Mouse (Mus musculus) gastrocnemius, adult 18-20 months (tissue): ENCODE data around the gene Fhl3. TPM values are rescaled to one million over a fixed set of nuclear protein-coding genes. Genes with fewer than 3 reads are reported as not detected.
A peak's percentile ranks its signal among the peaks of the same experiment; 100 is the strongest.

Experiments used
- DNase-seq: peaks from one replicate; pipeline ENCODE4 v3.0.0; 2021; ENCODE audit warnings: low spot score
- long read RNA-seq, 2 experiments: library from polyadenylated mRNA; stranded (forward); transcript quantifications; one replicate each; pipeline ENCODE4 v2.0.0; 2021
- total RNA-seq, 2 experiments: library from RNA; stranded (reverse); gene quantifications; 2 replicates each; pipeline ENCODE4 v1.2.3; 2021

Gene Fhl3
- 100 to 1,000 TPM; 271 to 315 TPM for total RNA-seq
- long read RNA-seq, experiment 1, transcript Fhl3-201 (6 exons, 1,664 nt) = major isoform, 6 of 16 reads
- long read RNA-seq, experiment 1, partial matches to known transcripts = 7 of 16 reads
- long read RNA-seq, experiment 1, other reads (novel, unspliced or antisense) = 3 of 16 reads
- long read RNA-seq, experiment 2, partial matches to known transcripts = 0 of 4 reads
- long read RNA-seq, experiment 2, other reads (novel, unspliced or antisense) = 3 of 4 reads

GRCm38 (mm10) chr4:124700248-124700971 lies at the start of gene Fhl3:
Gene Fhl3 (plus strand): TSS chr4:124700701.
- peak; percentile 77 for DNase-seq

- DNase-seq = no peak
Measured at GRCm38 (mm10) chr4:124652886-124653285, 47.6 kb upstream of the Fhl3 start.

- DNase-seq = no peak
Measured at GRCm38 (mm10) chr4:124656518-124656853, 44.0 kb upstream of the Fhl3 start, which contains the start of gene Pou3f1. Gene Pou3f1 (plus strand): TSS chr4:124656807.

- DNase-seq = peak; percentile 73
Measured at GRCm38 (mm10) chr4:124656854-124657650, 43.4 kb upstream of the Fhl3 start.

- no peak for DNase-seq
Measured at GRCm38 (mm10) chr4:124657781-124658180, 42.7 kb upstream of the Fhl3 start.

GRCm38 (mm10) chr4:124658412-124658851 lies 42.1 kb upstream of the Fhl3 start:
- DNase-seq = no peak

GRCm38 (mm10) chr4:124659251-124660217 lies 41.0 kb upstream of the Fhl3 start:
- DNase-seq = no peak

GRCm38 (mm10) chr4:124660603-124661002 lies 39.9 kb upstream of the Fhl3 start:
- DNase-seq = no peak

GRCm38 (mm10) chr4:124663034-124663433 lies 37.5 kb upstream of the Fhl3 start:
- no peak for DNase-seq

GRCm38 (mm10) chr4:124664185-124664584 lies 36.3 kb upstream of the Fhl3 start:
- DNase-seq = no peak

GRCm38 (mm10) chr4:124664604-124665003 lies 35.9 kb upstream of the Fhl3 start:
- no peak for DNase-seq

GRCm38 (mm10) chr4:124667476-124668033 lies 32.9 kb upstream of the Fhl3 start:
- no peak for DNase-seq

GRCm38 (mm10) chr4:124668078-124668477 lies 32.4 kb upstream of the Fhl3 start:
- no peak for DNase-seq

- no peak for DNase-seq
Measured at GRCm38 (mm10) chr4:124670232-124670631, 30.3 kb upstream of the Fhl3 start.

- DNase-seq = no peak
Measured at GRCm38 (mm10) chr4:124671583-124671982, 28.9 kb upstream of the Fhl3 start.

GRCm38 (mm10) chr4:124672347-124673320 lies 27.9 kb upstream of the Fhl3 start:
- no peak for DNase-seq

GRCm38 (mm10) chr4:124674334-124675032 lies 26.0 kb upstream of the Fhl3 start:
- DNase-seq = no peak

GRCm38 (mm10) chr4:124675037-124675436 lies 25.5 kb upstream of the Fhl3 start:
- no peak for DNase-seq

GRCm38 (mm10) chr4:124675958-124676357 lies 24.5 kb upstream of the Fhl3 start:
- DNase-seq = no peak
